Mouse (Mus musculus) spleen, adult 12 weeks (tissue): ENCODE results near the gene Gm3417.
"Not testable (repeated sequence)": the region's sequence is repeated elsewhere in the genome, so short reads cannot be mapped to it uniquely, and the experiment has no call there.

ENCODE experiments used
- DNase-seq: peaks from one replicate; pipeline ENCODE4 v3.0.0; 2022; ENCODE audit warnings: low spot score

The Gm3417 gene

GRCm38 (mm10) chr17:14978362-14979038 is at the start of gene Gm3417, which contains the start of gene 9030025P20Rik:
Gene Gm3417, minus strand, starts transcription at chr17:14978790.
Gene 9030025P20Rik, plus strand, starts transcription at chr17:14978468.
- DNase-seq = not testable (repeated sequence)

GRCm38 (mm10) chr17:15025513-15025912 is 46.9 kb upstream of the Gm3417 start:
- DNase-seq = not testable (repeated sequence)

GRCm38 (mm10) chr17:15024502-15025193 is 46.1 kb upstream of the Gm3417 start:
- DNase-seq = not testable (repeated sequence)

GRCm38 (mm10) chr17:15023878-15024492 is 45.4 kb upstream of the Gm3417 start:
- DNase-seq = not testable (repeated sequence)

GRCm38 (mm10) chr17:15021503-15022220 is 43.1 kb upstream of the Gm3417 start:
- not testable (repeated sequence) for DNase-seq

- DNase-seq = not testable (repeated sequence)
Observed at GRCm38 (mm10) chr17:15009706-15010413, 31.3 kb upstream of the Gm3417 start, which contains the start of gene Gm3435. Gene Gm3435, plus strand, starts transcription at chr17:15010176.

GRCm38 (mm10) chr17:15009088-15009487 is 30.5 kb upstream of the Gm3417 start:
- not testable (repeated sequence) for DNase-seq

- DNase-seq = not testable (repeated sequence)
Observed at GRCm38 (mm10) chr17:15000047-15000446, 21.5 kb upstream of the Gm3417 start.

GRCm38 (mm10) chr17:14994140-14994539 is 15.6 kb upstream of the Gm3417 start:
- not testable (repeated sequence) for DNase-seq

GRCm38 (mm10) chr17:14993139-14993832 is 14.7 kb upstream of the Gm3417 start:
- not testable (repeated sequence) for DNase-seq

- DNase-seq = not testable (repeated sequence)
Observed at GRCm38 (mm10) chr17:14992522-14993138, 14.0 kb upstream of the Gm3417 start.

GRCm38 (mm10) chr17:14990116-14990702 is 11.6 kb upstream of the Gm3417 start:
- not testable (repeated sequence) for DNase-seq

GRCm38 (mm10) chr17:14977718-14978361 is 750 bp downstream of the Gm3417 start:
- DNase-seq = peak; percentile 59

GRCm38 (mm10) chr17:14968373-14968913 is 10.1 kb downstream of the Gm3417 start:
- DNase-seq = not testable (repeated sequence)

GRCm38 (mm10) chr17:14961557-14962154 is 16.9 kb downstream of the Gm3417 start:
- DNase-seq = not testable (repeated sequence)

- peak; percentile 37 for DNase-seq
Observed at GRCm38 (mm10) chr17:14960951-14961556, 17.5 kb downstream of the Gm3417 start, which contains the start of gene Phf10. Gene Phf10, minus strand, starts transcription at chr17:14961273.

GRCm38 (mm10) chr17:14960520-14960919 is 18.1 kb downstream of the Gm3417 start:
- peak; percentile 33 for DNase-seq

- no peak for DNase-seq
Observed at GRCm38 (mm10) chr17:14959979-14960378, 18.6 kb downstream of the Gm3417 start.
